Mouse (Mus musculus) bone marrow, adult 2 months (tissue): ENCODE results near the gene Rbpj. TPM values are rescaled to one million over a fixed set of nuclear protein-coding genes. Genes with fewer than 3 reads are reported as not detected.

ENCODE experiments used
- H3K27ac ChIP-seq: fragments of 200-500 bp; 2 replicates; pipeline ENCODE4 v1.5.1; 2012; ENCODE audit warnings: low read depth, mild to moderate bottlenecking, control low read depth, inconsistent platforms, low read length; ENCODE audit not compliant: control insufficient read depth, poor library complexity, insufficient read depth
- H3K4me1 ChIP-seq: fragments of 200-500 bp; 2 replicates; pipeline ENCODE4 v1.6.1; 2011; ENCODE audit warnings: low read length; ENCODE audit not compliant: control insufficient read depth, insufficient read depth
- H3K4me3 ChIP-seq: fragments of 200-500 bp; replicated peaks from 2 replicates; pipeline ENCODE3; 2011; ENCODE audit warnings: mild to moderate bottlenecking, low read depth, low read length, control low read depth; ENCODE audit not compliant: control insufficient read depth
- CTCF ChIP-seq: fragments of 200-500 bp; IDR thresholded peaks from 2 replicates; pipeline ENCODE4 v1.5.1; 2011; ENCODE audit warnings: low read length, control low read depth; ENCODE audit not compliant: control insufficient read depth, insufficient read depth
- POLR2A ChIP-seq: fragments of 200-500 bp; IDR thresholded peaks from 2 replicates; pipeline ENCODE4 v1.6.1; 2011; ENCODE audit warnings: low read depth, mild to moderate bottlenecking, control low read depth, low read length, borderline replicate concordance; ENCODE audit not compliant: control insufficient read depth
- WGBS: fragments of 180-500 bp; shearing (Covaris S2); methylation state at CpG from one replicate; pipeline ENCODE4 v1.1.7; 2018; 5-methylcytosine and 5-hydroxymethylcytosine counted together
- polyA plus RNA-seq: library from polyadenylated mRNA; stranded (reverse); fragments of >200 nt; gene quantifications from 2 replicates; pipeline ENCODE4 v1.2.4, GENCODE M21; 2011; ENCODE audit warnings: low replicate concordance; ENCODE audit not compliant: missing spikeins, insufficient read depth, insufficient read length

Gene Rbpj
- polyA plus RNA-seq, 1 experiment, result 26.0 TPM

- no peak for TF ChIP-seq POLR2A
- no peak for TF ChIP-seq CTCF
- WGBS, result 52% methylated on average over 7 of the region's 7 CpGs
Observed at GRCm38 (mm10) chr5:53524162-53524561, 58.2 kb downstream of the Rbpj start.

GRCm38 (mm10) chr5:53524831-53525230, 58.9 kb downstream of the Rbpj start:
- no peak overlapping the region for H3K27ac ChIP-seq
- H3K4me1 ChIP-seq, result no peaks in the 10 kb centered on the region
- WGBS, result 59% methylated on average over 5 of the region's 5 CpGs
- H3K4me3 ChIP-seq, result no peak overlapping the region
- TF ChIP-seq CTCF, result no peak
- no peak for TF ChIP-seq POLR2A

More at GRCm38 (mm10) chr5:53524162-53524561, 58.2 kb downstream of the Rbpj start:
- Histone ChIP-seq H3K27ac (no peak overlapping the region), H3K4me3 (no peak overlapping the region), H3K4me1 (no peaks in the 10 kb centered on the region)

- WGBS, result 80% methylated on average over 20 of the region's 20 CpGs
- TF ChIP-seq POLR2A, result no peak
- TF ChIP-seq CTCF, result no peak
- Histone ChIP-seq H3K4me3 (no peak overlapping the region), H3K4me1 (no peaks in the 10 kb centered on the region), H3K27ac (no peak overlapping the region)
Observed at GRCm38 (mm10) chr5:53525305-53526069, 59.5 kb downstream of the Rbpj start.

- no peak overlapping the region for H3K27ac ChIP-seq
- WGBS, result 82% methylated on average over 1 of the region's 1 CpGs
- no peaks in the 10 kb centered on the region for H3K4me1 ChIP-seq
- H3K4me3 ChIP-seq, result no peak overlapping the region
- no peak for TF ChIP-seq CTCF
- no peak for TF ChIP-seq POLR2A
Observed at GRCm38 (mm10) chr5:53526070-53526430, 60.1 kb downstream of the Rbpj start.

GRCm38 (mm10) chr5:53529846-53530245, 63.9 kb downstream of the Rbpj start:
- Histone ChIP-seq H3K4me1 (no peaks in the 10 kb centered on the region), H3K27ac (no peak overlapping the region), H3K4me3 (no peak overlapping the region)
- 77% methylated on average over 1 of the region's 1 CpGs for WGBS
- TF ChIP-seq POLR2A (no peak), CTCF (no peak)

GRCm38 (mm10) chr5:53535096-53535495, 69.1 kb downstream of the Rbpj start:
- TF ChIP-seq CTCF (no peak), POLR2A (no peak)
- H3K27ac ChIP-seq, result no peak overlapping the region
- no peak overlapping the region for H3K4me3 ChIP-seq
- 85% methylated on average over 12 of the region's 12 CpGs for WGBS
- H3K4me1 ChIP-seq, result peaks cover 3% of the 10 kb centered on the region; the same call in 1 of the 2 replicates

- 70% methylated on average over 12 of the region's 12 CpGs for WGBS
- Histone ChIP-seq H3K27ac (no peak overlapping the region), H3K4me1 (peaks cover 3% of the 10 kb centered on the region; the same call in 1 of the 2 replicates), H3K4me3 (no peak overlapping the region)
- no peak for TF ChIP-seq POLR2A
- TF ChIP-seq CTCF, result no peak
Observed at GRCm38 (mm10) chr5:53536635-53537554, 70.9 kb downstream of the Rbpj start.

- peaks cover 3% of the 10 kb centered on the region; the same call in 1 of the 2 replicates for H3K4me1 ChIP-seq
Observed at GRCm38 (mm10) chr5:53539860-53540633, 74.1 kb downstream of the Rbpj start.

More at GRCm38 (mm10) chr5:53539860-53540633, 74.1 kb downstream of the Rbpj start:
- Histone ChIP-seq H3K4me3 (peak overlapping the region; percentile 11), H3K27ac (no peak overlapping the region)
- WGBS, result 12% methylated on average over 18 of the region's 18 CpGs
- TF ChIP-seq CTCF (no peak), POLR2A (no peak)
